Mouse (Mus musculus) neutrophil, adult 83 days (primary cell): Measurements from ENCODE around the gene Rundc3a. TPM values are rescaled to one million over a fixed set of nuclear protein-coding genes. Genes with fewer than 3 reads are reported as not detected.

Source experiments
- total RNA-seq, 2 experiments: library from RNA; stranded (reverse); gene quantifications; one replicate each; pipeline ENCODE4 v1.2.4; 2023

The Rundc3a gene
- total RNA-seq: not detected

GRCm38 (mm10) chr11:102393238-102393634, at the start of gene Rundc3a:
Gene Rundc3a, plus strand, starts transcription at chr11:102393403.

GRCm38 (mm10) chr11:102366103-102366502, 27.1 kb upstream of the Rundc3a start, which contains the start of gene Slc4a1:
Gene Slc4a1, minus strand, starts transcription at chr11:102366203.

GRCm38 (mm10) chr11:102407834-102408215, 14.6 kb downstream of the Rundc3a start, which contains the start of gene Slc25a39:
Gene Slc25a39, minus strand, starts transcription at chr11:102407946.

GRCm38 (mm10) chr11:102430121-102431017, 37.2 kb downstream of the Rundc3a start, which contains the start of gene Grn:
Gene Grn, plus strand, starts transcription at chr11:102430315.

GRCm38 (mm10) chr11:102447497-102447896, 54.3 kb downstream of the Rundc3a start, which contains the start of gene Fam171a2:
Gene Fam171a2, minus strand, starts transcription at chr11:102447682.

Other genes with a start within 250 kb of the Rundc3a start
- not detected for gene Nags, start 247.9 kb upstream of the Rundc3a start, total RNA-seq
- 1 to 10 TPM; 8.7 to 9.7 TPM for gene Tmem101, start 237.0 kb upstream of the Rundc3a start, total RNA-seq
- 10 to 100 TPM; 34.9 to 35.5 TPM for gene Lsm12, start 208.1 kb upstream of the Rundc3a start, total RNA-seq
- gene G6pc3, start 203.8 kb upstream of the Rundc3a start, total RNA-seq: 10 to 100 TPM; 21.0 to 22.3 TPM
- gene Hdac5, start 163.2 kb upstream of the Rundc3a start, total RNA-seq: 100 to 1,000 TPM; 101 to 110 TPM
- 1 to 10 TPM; 8.7 to 9.4 TPM for gene BC030867, start 144.5 kb upstream of the Rundc3a start, total RNA-seq
- gene Asb16, start 124.7 kb upstream of the Rundc3a start, total RNA-seq: under 1 TPM in 1 of 2 experiments, not detected in 1; 0.13 TPM
- gene Tmub2, start 108.5 kb upstream of the Rundc3a start, total RNA-seq: 10 to 100 TPM; 44.9 to 45.2 TPM
- gene Atxn7l3, start 96.8 kb upstream of the Rundc3a start, total RNA-seq: 10 to 100 TPM; 54.9 to 66.5 TPM
- 10 to 100 TPM; 79.6 to 80.9 TPM for gene Ubtf, start 73.7 kb upstream of the Rundc3a start, total RNA-seq
- gene Slc4a1, start 27.2 kb upstream of the Rundc3a start, total RNA-seq: 10 to 100 TPM; 42.9 to 79.0 TPM
- gene Slc25a39, start 14.5 kb downstream of the Rundc3a start, total RNA-seq: 10 to 100 TPM; 44.2 to 50.6 TPM
- gene Grn, start 36.9 kb downstream of the Rundc3a start, total RNA-seq: 100 to 1,000 TPM; 301 to 325 TPM
- not detected for gene Fam171a2, start 54.3 kb downstream of the Rundc3a start, total RNA-seq
- 10 to 100 TPM; 12.1 to 14.4 TPM for gene Itga2b, start 76.7 kb downstream of the Rundc3a start, total RNA-seq
- gene Gpatch8, start 163.0 kb downstream of the Rundc3a start, total RNA-seq: 10 to 100 TPM; 30.4 to 33.3 TPM
- gene Gm11627, start 186.1 kb downstream of the Rundc3a start, total RNA-seq: not detected
- gene Fzd2, start 211.0 kb downstream of the Rundc3a start, total RNA-seq: not detected